Mouse (Mus musculus): ENCODE data around the gene Chst8. TPM values are rescaled to one million over a fixed set of nuclear protein-coding genes. Genes with fewer than 3 reads are reported as not detected.

Chst8 gene
- polyA plus RNA-seq, 1 experiment from 2014 or later: 0.49 TPM

GRCm38 (mm10) chr7:34722151-34722550, 90.4 kb downstream of the Chst8 start:
- Histone ChIP-seq H3K36me3 (ENCODE audit: control insufficient read depth, insufficient read depth, low read length) (no peaks in the 10 kb centered on the region), H3K27me3 (ENCODE audit: control insufficient read depth, insufficient read depth, low read length) (no peaks in the 10 kb centered on the region), H3K9me3 (ENCODE audit: control insufficient read depth, low read length) (no peaks in the 10 kb centered on the region), H3K4me1 (ENCODE audit: control insufficient read depth in 2 of 2, insufficient read depth in 2 of 2, low read length in 2 of 2) (peaks cover 20 to 23% of the 10 kb centered on the region in 2 experiments), H3K4me3 (ENCODE audit: control insufficient read depth in 1 of 2, insufficient read depth in 1 of 2, low read depth in 1 of 2, low read length in 2 of 2) (no peak overlapping the region), H3K9ac (ENCODE audit: low read length) (no peak overlapping the region), H3K4me2 (ENCODE audit: low read length) (no peak overlapping the region), H3K27ac (replicated peaks in 1 of 2; ENCODE audit: control insufficient read depth in 1 of 2, insufficient read depth in 1 of 2, low read depth in 2 of 2, low read length in 2 of 2) (peak overlapping the region; percentile 54 to 67)
- ATAC-seq (ENCODE audit: insufficient number of reproducible peaks, insufficient read depth, low FRiP score, low read depth): no peak
- WGBS: 21% methylated on average over 8 of the region's 8 CpGs

- Histone ChIP-seq H3K4me2 (ENCODE audit: low read length) (0 out of 2 replicates have a peak overlapping the region, but pooled peaks have one; percentile 8), H3K9me3 (ENCODE audit: control insufficient read depth, low read length) (no peaks in the 10 kb centered on the region), H3K27me3 (ENCODE audit: control insufficient read depth, insufficient read depth, low read length) (no peaks in the 10 kb centered on the region), H3K4me1 (ENCODE audit: control insufficient read depth in 2 of 2, insufficient read depth in 2 of 2, low read length in 2 of 2) (peaks cover 20 to 23% of the 10 kb centered on the region in 2 experiments), H3K9ac (ENCODE audit: low read length) (no peak overlapping the region), H3K4me3 (ENCODE audit: control insufficient read depth in 1 of 2, insufficient read depth in 1 of 2, low read depth in 1 of 2, low read length in 2 of 2) (no peak overlapping the region), H3K36me3 (ENCODE audit: control insufficient read depth, insufficient read depth, low read length) (no peaks in the 10 kb centered on the region), H3K27ac (replicated peaks in 1 of 2; ENCODE audit: control insufficient read depth in 1 of 2, insufficient read depth in 1 of 2, low read depth in 2 of 2, low read length in 2 of 2) (peak overlapping the region; percentile 54 to 67)
- WGBS: 4% methylated on average over 5 of the region's 5 CpGs
- ATAC-seq (ENCODE audit: insufficient number of reproducible peaks, insufficient read depth, low FRiP score, low read depth): peak; percentile 63; the same call in 1 of the 2 replicates
Measured at GRCm38 (mm10) chr7:34721650-34722048, 90.9 kb downstream of the Chst8 start.

DNA sequence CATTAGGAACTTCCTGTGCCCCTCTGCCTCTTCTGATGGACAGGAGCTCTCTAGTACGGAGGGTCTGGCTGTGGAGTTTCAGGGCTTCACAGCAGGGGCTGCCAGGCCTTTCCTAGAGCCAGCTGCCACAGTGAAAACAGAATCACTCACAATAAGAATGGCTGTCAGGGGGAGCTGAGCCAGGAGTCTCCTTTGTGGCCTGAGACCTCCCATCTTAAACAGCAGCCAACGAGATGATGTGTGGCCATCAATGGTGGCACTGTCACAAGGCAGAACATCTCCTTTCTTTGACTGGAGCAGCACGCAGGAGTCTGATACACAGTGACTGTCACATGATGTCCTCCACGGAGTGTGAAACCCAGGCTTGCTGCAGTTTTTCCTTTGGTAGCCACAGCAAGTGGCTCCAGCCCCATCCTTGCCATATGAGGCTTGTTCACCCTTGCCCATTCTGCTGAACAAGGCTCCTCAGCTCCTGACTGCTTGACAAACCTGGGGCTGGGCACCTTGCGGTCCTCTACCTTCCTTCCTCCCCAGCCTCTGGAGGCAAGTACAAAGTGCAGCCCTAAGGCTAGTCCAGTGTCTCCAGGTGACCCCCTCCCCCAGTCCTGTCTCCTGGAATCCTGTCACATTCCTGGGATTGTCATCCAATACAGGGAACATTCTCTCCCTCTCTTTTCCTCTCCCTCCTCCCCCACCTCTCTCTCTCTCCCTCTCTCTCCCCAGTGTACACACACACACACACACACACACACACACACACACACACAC, 91.4 kb downstream of the Chst8 start:
- H3K4me2 ChIP-seq (ENCODE audit: low read length): no peak overlapping the region
- no peak overlapping the region for H3K4me3 ChIP-seq (ENCODE audit: control insufficient read depth in 1 of 2, insufficient read depth in 1 of 2, low read depth in 1 of 2, low read length in 2 of 2)
- no peak for ATAC-seq (ENCODE audit: insufficient number of reproducible peaks, insufficient read depth, low FRiP score, low read depth)
- peak overlapping the region; percentile 35 for H3K27ac ChIP-seq (replicated peaks in 1 of 2; ENCODE audit: control insufficient read depth in 1 of 2, insufficient read depth in 1 of 2, low read depth in 2 of 2, low read length in 2 of 2)
- H3K36me3 ChIP-seq (ENCODE audit: control insufficient read depth, insufficient read depth, low read length): no peaks in the 10 kb centered on the region
- WGBS: 66% methylated on average over 5 of the region's 5 CpGs
- no peaks in the 10 kb centered on the region for H3K27me3 ChIP-seq (ENCODE audit: control insufficient read depth, insufficient read depth, low read length)
- H3K9ac ChIP-seq (ENCODE audit: low read length): no peak overlapping the region
- H3K4me1 ChIP-seq (ENCODE audit: control insufficient read depth in 2 of 2, insufficient read depth in 2 of 2, low read length in 2 of 2): peaks cover 20 to 23% of the 10 kb centered on the region in 2 experiments
- H3K9me3 ChIP-seq (ENCODE audit: control insufficient read depth, low read length): no peaks in the 10 kb centered on the region

- Histone ChIP-seq H3K36me3 (ENCODE audit: control insufficient read depth, insufficient read depth, low read length) (no peaks in the 10 kb centered on the region), H3K27ac (replicated peaks in 1 of 2; ENCODE audit: control insufficient read depth in 1 of 2, insufficient read depth in 1 of 2, low read depth in 2 of 2, low read length in 2 of 2) (no peak overlapping the region), H3K9ac (ENCODE audit: low read length) (no peak overlapping the region), H3K9me3 (ENCODE audit: control insufficient read depth, low read length) (no peaks in the 10 kb centered on the region), H3K4me2 (ENCODE audit: low read length) (no peak overlapping the region), H3K4me3 (ENCODE audit: control insufficient read depth in 1 of 2, insufficient read depth in 1 of 2, low read depth in 1 of 2, low read length in 2 of 2) (no peak overlapping the region), H3K27me3 (ENCODE audit: control insufficient read depth, insufficient read depth, low read length) (no peaks in the 10 kb centered on the region), H3K4me1 (ENCODE audit: control insufficient read depth in 2 of 2, insufficient read depth in 2 of 2, low read length in 2 of 2) (peaks cover 20 to 23% of the 10 kb centered on the region in 2 experiments)
- 30% methylated on average over 5 of the region's 5 CpGs for WGBS
- 0 out of 2 replicates have a peak, but pooled peaks have one; percentile 5 for ATAC-seq (ENCODE audit: insufficient number of reproducible peaks, insufficient read depth, low FRiP score, low read depth)
Measured at GRCm38 (mm10) chr7:34719599-34719998, 92.9 kb downstream of the Chst8 start.

GRCm38 (mm10) chr7:34718651-34719050, 93.9 kb downstream of the Chst8 start:
- no peak for ATAC-seq (ENCODE audit: insufficient number of reproducible peaks, insufficient read depth, low FRiP score, low read depth)

DNA sequence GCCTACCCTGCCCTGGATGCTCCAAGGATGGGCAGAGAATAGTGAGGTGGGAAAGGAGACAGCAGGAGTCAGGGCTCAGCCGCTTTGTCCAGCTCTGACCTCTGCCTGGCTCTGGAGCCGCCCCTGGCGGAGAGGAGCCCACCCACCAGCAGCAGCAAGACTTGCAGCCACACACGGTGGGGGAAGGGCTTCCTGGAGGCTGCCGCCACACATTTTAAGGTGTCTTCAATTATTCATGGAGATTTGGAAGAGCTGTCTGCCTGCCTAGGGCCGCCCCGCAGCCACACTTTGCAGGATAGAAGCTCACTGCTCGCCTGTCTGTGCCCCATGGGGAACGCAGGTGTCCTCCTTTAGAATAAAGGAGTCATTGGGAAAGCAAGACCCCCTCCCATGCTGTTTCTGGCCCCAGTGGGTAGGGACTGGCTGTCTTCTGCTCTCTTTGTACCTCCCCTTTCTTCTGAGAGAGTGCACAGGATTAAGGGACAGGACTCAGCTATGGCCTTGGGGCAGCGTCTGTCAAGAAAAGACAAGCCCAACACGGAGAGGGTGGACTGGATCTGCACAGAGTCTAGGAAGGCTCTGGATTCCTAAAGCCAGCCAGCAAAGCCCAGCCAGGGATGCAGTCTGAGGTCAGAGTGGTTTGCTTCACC, 95.2 kb downstream of the Chst8 start:
- H3K27me3 ChIP-seq (ENCODE audit: control insufficient read depth, insufficient read depth, low read length): no peaks in the 10 kb centered on the region
- no peak overlapping the region for H3K9ac ChIP-seq (ENCODE audit: low read length)
- no peak for ATAC-seq (ENCODE audit: insufficient number of reproducible peaks, insufficient read depth, low FRiP score, low read depth)
- H3K4me1 ChIP-seq (ENCODE audit: control insufficient read depth in 2 of 2, insufficient read depth in 2 of 2, low read length in 2 of 2): peaks cover 14 to 18% of the 10 kb centered on the region in 2 experiments
- no peak overlapping the region for H3K27ac ChIP-seq (replicated peaks in 1 of 2; ENCODE audit: control insufficient read depth in 1 of 2, insufficient read depth in 1 of 2, low read depth in 2 of 2, low read length in 2 of 2)
- H3K4me3 ChIP-seq (ENCODE audit: control insufficient read depth in 1 of 2, insufficient read depth in 1 of 2, low read depth in 1 of 2, low read length in 2 of 2): no peak overlapping the region
- no peak overlapping the region for H3K4me2 ChIP-seq (ENCODE audit: low read length)
- H3K9me3 ChIP-seq (ENCODE audit: control insufficient read depth, low read length): no peaks in the 10 kb centered on the region
- H3K36me3 ChIP-seq (ENCODE audit: control insufficient read depth, insufficient read depth, low read length): no peaks in the 10 kb centered on the region
- 15% methylated on average over 11 of the region's 11 CpGs for whole genome bisulfite sequencing

More at GRCm38 (mm10) chr7:34718651-34719050, 93.9 kb downstream of the Chst8 start:
- no peak overlapping the region for H3K9ac ChIP-seq (ENCODE audit: low read length)
- H3K27ac ChIP-seq (replicated peaks in 1 of 2; ENCODE audit: control insufficient read depth in 1 of 2, insufficient read depth in 1 of 2, low read depth in 2 of 2, low read length in 2 of 2): no peak overlapping the region
- H3K9me3 ChIP-seq (ENCODE audit: control insufficient read depth, low read length): no peaks in the 10 kb centered on the region
- H3K4me3 ChIP-seq (ENCODE audit: control insufficient read depth in 1 of 2, insufficient read depth in 1 of 2, low read depth in 1 of 2, low read length in 2 of 2): no peak overlapping the region
- H3K4me2 ChIP-seq (ENCODE audit: low read length): no peak overlapping the region
- H3K36me3 ChIP-seq (ENCODE audit: control insufficient read depth, insufficient read depth, low read length): no peaks in the 10 kb centered on the region
- no peaks in the 10 kb centered on the region for H3K27me3 ChIP-seq (ENCODE audit: control insufficient read depth, insufficient read depth, low read length)
- peaks cover 20 to 23% of the 10 kb centered on the region in 2 experiments for H3K4me1 ChIP-seq (ENCODE audit: control insufficient read depth in 2 of 2, insufficient read depth in 2 of 2, low read length in 2 of 2)
- WGBS: 32% methylated on average over 9 of the region's 9 CpGs

- WGBS: 61% methylated on average over 11 of the region's 11 CpGs
- no peak overlapping the region for H3K4me2 ChIP-seq (ENCODE audit: low read length)
- no peaks in the 10 kb centered on the region for H3K27me3 ChIP-seq (ENCODE audit: control insufficient read depth, insufficient read depth, low read length)
- no peak overlapping the region for H3K9ac ChIP-seq (ENCODE audit: low read length)
- no peak overlapping the region for H3K27ac ChIP-seq (replicated peaks in 1 of 2; ENCODE audit: control insufficient read depth in 1 of 2, insufficient read depth in 1 of 2, low read depth in 2 of 2, low read length in 2 of 2)
- no peak overlapping the region for H3K4me3 ChIP-seq (ENCODE audit: control insufficient read depth in 1 of 2, insufficient read depth in 1 of 2, low read depth in 1 of 2, low read length in 2 of 2)
- H3K36me3 ChIP-seq (ENCODE audit: control insufficient read depth, insufficient read depth, low read length): no peaks in the 10 kb centered on the region
- H3K4me1 ChIP-seq (ENCODE audit: control insufficient read depth in 2 of 2, insufficient read depth in 2 of 2, low read length in 2 of 2): peaks cover 0 to 3% of the 10 kb centered on the region in 2 experiments; a peak in 2 of 4 replicates
- ATAC-seq (ENCODE audit: insufficient number of reproducible peaks, insufficient read depth, low FRiP score, low read depth): no peak
- H3K9me3 ChIP-seq (ENCODE audit: control insufficient read depth, low read length): no peaks in the 10 kb centered on the region
Measured at GRCm38 (mm10) chr7:34714848-34715460, 97.6 kb downstream of the Chst8 start.

Data from heart, embryonic 14.5 days (tissue).